Mouse (Mus musculus) left cerebral cortex, postnatal 14 days (tissue): Measurements from ENCODE around the gene Bzw1. TPM values are rescaled to one million over a fixed set of nuclear protein-coding genes. Genes with fewer than 3 reads are reported as not detected.

Experiments
- DNase-seq, 2 experiments: peaks; one replicate each; pipeline ENCODE4 v3.0.0; 2021 to 2022; ENCODE audit warnings: low spot score in 2 of 2, mixed read lengths in 1 of 2
- intact Hi-C: fragments of 180-260 bp; cut with DNase I; formaldehyde crosslinking; loops from one replicate; pipeline ENCODE4 v1.15.1; 2025
- total RNA-seq, 2 experiments: library from RNA; stranded (reverse); gene quantifications; 2 replicates each; pipeline ENCODE4 v1.2.3; 2021

Bzw1 gene
- total RNA-seq, 2 experiments from 2014 or later, result 208 to 225 TPM

DNA sequence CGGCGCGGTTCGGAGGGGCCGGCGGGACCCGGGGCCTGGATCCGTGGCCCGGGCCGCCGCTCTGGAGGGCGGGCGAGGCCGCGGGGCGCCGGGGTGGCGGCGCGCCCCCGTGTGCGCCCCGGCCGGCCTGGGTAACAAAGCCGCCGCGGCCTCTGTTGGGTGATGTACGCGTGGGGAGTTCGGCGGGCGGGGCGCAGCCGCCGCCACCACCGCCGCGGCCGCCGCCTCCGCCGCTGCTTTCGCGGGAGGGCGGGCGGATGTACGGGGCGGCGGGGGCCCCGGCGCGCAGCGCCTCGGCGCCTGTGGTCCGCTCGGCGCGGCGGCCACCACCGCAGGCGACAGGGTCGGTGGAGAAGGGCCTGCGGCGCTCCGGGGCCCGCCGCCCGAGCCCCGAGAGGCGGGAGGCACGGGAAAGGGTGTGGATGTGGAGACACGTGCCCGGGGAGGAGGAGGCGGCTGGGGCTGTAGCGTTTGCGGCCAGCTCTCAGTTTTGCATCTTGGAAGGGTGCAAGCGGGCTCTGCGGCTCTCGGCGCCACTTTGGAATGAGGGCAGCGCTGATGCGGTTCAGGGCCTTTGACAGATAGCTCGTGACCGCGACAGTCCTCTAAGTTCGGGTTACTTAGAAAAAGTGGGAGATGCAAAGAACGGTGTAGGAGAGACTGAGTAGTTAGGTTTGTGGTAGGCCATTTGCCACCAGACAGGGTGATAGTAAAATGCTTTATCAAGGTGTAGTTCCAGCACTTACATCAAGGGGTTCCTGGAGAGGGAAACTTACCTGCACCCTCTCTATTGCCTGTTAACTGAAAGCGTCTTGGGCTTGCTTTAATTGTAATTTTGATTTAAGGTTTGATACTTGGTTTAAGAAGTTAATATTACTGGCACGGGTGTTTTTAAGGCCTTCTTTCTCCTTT lies 842 bp downstream of the Bzw1 start:
- peak; percentile 45 to 46 for DNase-seq
- intact Hi-C loops, result no loop called here

GRCm38 (mm10) chr1:58395341-58395740 lies 2.6 kb downstream of the Bzw1 start:
- intact Hi-C loops, result no loop called here

GRCm38 (mm10) chr1:58396179-58396578 lies 3.5 kb downstream of the Bzw1 start:
- intact Hi-C loops, result no loop called here
- DNase-seq, result no peak

More at GRCm38 (mm10) chr1:58395341-58395740, 2.6 kb downstream of the Bzw1 start:
- no peak for DNase-seq

- no peak for DNase-seq
- intact Hi-C loops, result no loop called here
These were observed 5.0 kb downstream of the Bzw1 start for GRCm38 (mm10) chr1:58397731-58398130.

DNA sequence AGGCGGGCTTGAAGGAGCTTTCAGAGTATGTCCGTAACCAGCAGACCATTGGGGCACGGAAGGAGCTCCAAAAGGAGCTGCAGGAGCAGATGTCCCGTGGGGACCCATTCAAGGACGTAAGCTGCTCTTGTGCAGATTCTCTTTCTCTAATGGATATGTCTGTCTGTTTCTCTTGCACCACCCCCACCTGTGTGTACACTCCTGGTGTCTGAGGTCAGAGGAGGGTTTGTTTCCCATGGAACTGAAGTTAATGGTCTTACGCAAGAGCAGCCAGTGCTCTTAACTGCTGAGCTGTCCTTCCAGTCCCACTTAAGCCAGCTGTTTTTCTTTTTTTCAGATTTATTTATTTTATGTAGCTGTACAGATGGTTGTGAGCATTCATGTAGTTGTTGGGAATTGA lies 8.7 kb downstream of the Bzw1 start:
- DNase-seq, result no peak
- intact Hi-C loops, result no loop called here

GRCm38 (mm10) chr1:58403745-58404144 lies 11.0 kb downstream of the Bzw1 start:
- DNase-seq, result no peak

GRCm38 (mm10) chr1:58407321-58407720 lies 14.6 kb downstream of the Bzw1 start:
- intact Hi-C loops, result no loop called here
- no peak for DNase-seq

More at GRCm38 (mm10) chr1:58403745-58404144, 11.0 kb downstream of the Bzw1 start:
- intact Hi-C loops, result no loop called here

- intact Hi-C loops, result no loop called here
These were observed 15.4 kb downstream of the Bzw1 start for GRCm38 (mm10) chr1:58408141-58408540.

GRCm38 (mm10) chr1:58409553-58410197 lies 17.0 kb downstream of the Bzw1 start:
- DNase-seq, result no peak
- intact Hi-C loops, result no loop called here

More at GRCm38 (mm10) chr1:58408141-58408540, 15.4 kb downstream of the Bzw1 start:
- no peak for DNase-seq

GRCm38 (mm10) chr1:58410198-58410588 lies 17.5 kb downstream of the Bzw1 start:
- DNase-seq, result no peak
- intact Hi-C loops, result no loop called here

GRCm38 (mm10) chr1:58410776-58411175 lies 18.1 kb downstream of the Bzw1 start:
- intact Hi-C loops, result no loop called here

GRCm38 (mm10) chr1:58415442-58415841 lies 22.7 kb downstream of the Bzw1 start:
- intact Hi-C loops, result no loop called here
- DNase-seq, result no peak

More at GRCm38 (mm10) chr1:58410776-58411175, 18.1 kb downstream of the Bzw1 start:
- no peak for DNase-seq

- no peak for DNase-seq
- intact Hi-C loops, result no loop called here
These were observed 23.4 kb downstream of the Bzw1 start for GRCm38 (mm10) chr1:58416048-58416447.

GRCm38 (mm10) chr1:58420032-58420431 lies 27.3 kb downstream of the Bzw1 start:
- DNase-seq, result no peak
- intact Hi-C loops, result no loop called here

DNA sequence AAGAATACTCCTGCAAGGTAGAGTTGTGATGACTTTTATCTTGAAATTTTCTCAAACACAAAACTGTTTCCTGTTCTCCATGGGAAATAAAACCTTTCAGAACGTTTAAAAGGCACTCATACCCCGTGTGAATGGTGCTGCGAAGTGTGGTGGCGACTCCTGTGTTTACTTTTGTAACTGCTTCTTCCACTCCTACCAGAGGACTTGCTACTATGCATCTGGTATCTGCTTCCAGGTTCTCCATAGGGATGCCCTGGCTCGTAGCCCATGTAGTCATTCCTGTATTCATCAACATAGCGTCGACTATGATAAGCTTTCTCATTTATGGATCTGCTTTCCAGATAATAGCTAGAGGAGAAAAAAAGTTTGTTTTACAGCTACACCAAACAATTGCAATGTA lies 28.3 kb downstream of the Bzw1 start:
- intact Hi-C loops, result no loop called here

DNA sequence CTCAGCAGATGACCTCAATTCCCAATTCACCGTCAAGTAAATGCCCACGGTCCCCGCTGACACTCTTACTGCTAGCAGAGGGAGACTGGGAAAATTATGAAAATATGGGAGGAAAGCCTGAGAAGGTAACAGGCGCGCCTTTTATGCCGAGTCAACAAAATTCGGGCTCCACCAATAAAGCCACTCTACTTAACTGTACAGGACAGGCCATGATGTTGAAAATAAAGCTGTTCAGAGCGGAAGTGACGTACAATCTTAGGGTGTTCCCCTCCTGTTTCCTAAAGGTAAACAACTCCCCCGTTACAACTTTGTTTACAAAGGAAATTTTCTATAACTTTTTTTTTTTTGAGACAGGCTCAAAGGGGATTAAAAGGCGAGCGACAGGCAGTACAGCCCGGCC lies 30.2 kb downstream of the Bzw1 start:
- intact Hi-C loops, result loop anchor here (2.0 kb wide), 1 partner anchor 22 kb away; the partner anchor contains the start of genes Nif3l1 and Ppil3
- no peak for DNase-seq

More for the DNA sequence above, 28.3 kb downstream of the Bzw1 start:
- no peak for DNase-seq

DNA sequence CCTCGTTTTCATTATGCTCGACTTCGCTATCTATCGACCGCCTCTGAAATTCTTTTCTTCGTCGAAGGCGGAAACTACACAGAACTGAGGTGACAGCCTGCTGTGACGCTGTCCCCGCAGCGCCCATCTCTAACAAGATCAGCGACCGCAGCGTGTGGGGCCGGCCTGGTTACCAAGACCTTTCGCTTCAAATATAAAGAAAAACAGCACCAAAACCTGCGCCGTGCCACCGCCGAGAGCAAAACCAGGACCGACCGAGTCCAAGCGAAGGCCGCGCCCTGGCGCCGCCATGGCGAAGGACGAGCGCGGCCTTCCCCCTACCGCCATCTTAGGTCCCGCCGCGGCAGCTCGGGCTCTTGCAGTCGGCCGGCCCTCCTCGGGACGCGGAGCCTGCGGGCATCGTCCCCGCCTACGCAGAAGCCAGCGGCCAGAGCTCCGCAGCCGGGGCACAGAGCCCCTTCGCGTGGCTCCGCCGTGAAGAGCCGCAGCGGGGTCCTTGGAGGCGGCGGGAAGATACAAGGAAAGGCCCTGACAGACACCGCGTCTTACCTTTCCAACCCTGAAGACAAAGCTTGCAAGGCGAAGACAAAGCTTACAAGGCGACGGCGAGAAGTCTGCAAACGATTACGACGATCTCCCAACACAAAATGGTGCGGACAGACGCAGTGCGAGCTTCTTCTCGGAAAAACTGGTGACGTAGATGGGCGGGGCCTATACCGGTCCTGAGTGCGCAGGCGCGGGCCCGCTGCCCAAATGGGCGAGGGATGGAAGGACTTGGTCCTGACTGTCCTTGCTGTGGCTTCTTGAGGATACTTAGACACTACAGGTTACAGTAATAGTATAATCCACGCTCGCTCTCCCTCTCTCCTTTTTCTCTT lies 30.9 kb downstream of the Bzw1 start, which contains the start of gene Clk1:
Gene Clk1 (minus strand): TSS at position 696 of the 878 bp plus-strand sequence.
- peak; percentile 96 for DNase-seq
- intact Hi-C loops, result loop anchor here (2.0 kb wide), 1 partner anchor 21 kb away; the partner anchor contains the start of genes Nif3l1 and Ppil3

DNA sequence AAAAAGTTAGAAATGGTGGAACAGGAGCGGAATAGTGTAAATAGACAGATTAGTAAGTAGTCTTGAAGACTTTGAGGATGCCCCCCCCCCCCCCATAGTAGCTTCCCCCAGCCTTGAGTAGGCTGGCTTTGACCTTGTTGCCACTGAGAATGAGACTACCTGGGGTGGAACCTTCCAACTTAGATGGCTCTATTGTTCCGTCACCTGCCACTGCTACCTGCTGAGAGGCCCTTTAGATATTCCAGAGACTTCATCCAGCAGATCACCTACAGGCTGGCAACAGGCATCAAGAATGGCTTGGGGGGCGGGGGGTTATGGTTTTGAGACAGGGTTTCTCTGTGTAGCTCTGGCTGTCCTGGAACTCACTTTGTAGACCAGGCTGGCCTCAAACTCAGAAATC lies 31.9 kb downstream of the Bzw1 start:
- intact Hi-C loops, result no loop called here
- no peak for DNase-seq

DNA sequence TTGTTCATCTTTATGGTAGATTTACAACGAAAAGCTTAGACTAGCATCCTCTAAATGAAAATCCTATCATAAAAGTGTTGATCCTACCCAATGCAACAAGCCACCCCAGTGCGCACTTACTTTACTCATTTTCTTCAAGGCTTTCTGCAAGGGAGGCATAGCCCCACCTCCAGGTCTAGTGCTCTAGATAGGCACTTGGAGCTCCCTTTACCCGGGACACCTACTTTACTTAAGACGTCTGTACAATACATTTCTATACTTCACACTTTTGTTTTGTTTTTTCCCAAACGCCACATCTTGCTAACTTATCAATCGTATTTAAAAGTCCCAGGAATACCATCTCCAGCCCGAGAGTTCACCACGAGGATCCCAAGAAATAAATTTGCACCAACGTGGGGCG lies 52.0 kb downstream of the Bzw1 start:
- DNase-seq, result no peak
- intact Hi-C loops, result loop anchor here (2.0 kb wide), 1 partner anchor 22 kb away; no protein-coding TSS in a partner anchor
